Mouse (Mus musculus): ENCODE data around the gene Tlr13.

DNA sequence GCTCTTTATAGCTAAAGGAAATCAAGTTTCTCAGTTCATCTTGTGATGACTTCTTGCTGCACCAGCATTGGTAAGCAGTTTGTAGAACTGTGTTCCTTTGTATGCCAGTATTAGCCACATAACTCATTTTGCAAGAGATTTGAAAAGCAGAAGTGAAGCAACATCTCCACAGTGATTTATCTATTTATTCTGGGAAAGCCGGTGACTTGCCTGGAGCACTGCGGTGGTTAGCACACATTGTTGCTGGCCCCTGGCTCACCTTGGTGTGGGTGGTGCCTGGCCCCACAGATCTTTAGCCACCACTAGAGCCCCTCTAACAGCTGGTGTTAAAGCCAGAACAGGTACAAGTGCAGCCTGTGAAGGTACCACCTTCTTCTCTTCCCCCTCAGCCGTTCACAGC, 8.1 kb upstream of the Tlr13 start:
- no peak for TF ChIP-seq CTCF (IDR thresholded peaks at IDR 0.05; ENCODE audit: control insufficient read depth, insufficient read depth, low read length)
- TF ChIP-seq POLR2A (IDR thresholded peaks at IDR 0.05; ENCODE audit: borderline replicate concordance, control insufficient read depth, low read depth, low read length), result no peak
